Mouse (Mus musculus): ENCODE results near the gene Ptma.

DNA sequence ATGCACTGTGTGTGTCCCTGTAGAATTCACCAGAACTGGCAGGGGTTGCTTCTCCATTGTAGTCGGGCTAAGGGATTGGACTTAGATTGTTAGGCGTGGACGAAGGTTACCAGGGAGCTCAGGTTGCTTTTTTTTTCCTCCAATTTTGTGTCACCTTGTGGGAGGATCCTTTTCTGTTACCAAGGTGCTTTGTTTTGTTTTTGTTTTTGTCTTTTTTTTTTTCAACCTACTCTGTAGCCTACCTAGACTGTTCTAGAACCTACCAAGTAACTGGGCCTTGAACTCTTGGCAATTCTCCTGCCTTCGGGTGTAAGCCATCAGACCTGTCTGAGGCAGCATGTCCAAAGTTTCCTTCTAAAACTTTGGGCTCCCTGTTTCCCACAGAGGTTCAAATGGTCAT lies 36.6 kb upstream of the Ptma start:
- TF ChIP-seq GATA1 (IDR thresholded peaks at IDR 0.05; ENCODE audit: borderline replicate concordance, low read length) (no peak), FLI1 (IDR thresholded peaks at IDR 0.05; ENCODE audit: low read length) (no peak)

Measured in megakaryocyte, embryonic 14.5 days (primary cell).